Mouse (Mus musculus) neural tube, embryonic 10.5 days (tissue): ENCODE measurements around the gene Mdh2.

Source experiments
- DNase-seq: peaks from one replicate; pipeline ENCODE4 v3.0.0-alpha.2; 2017; ENCODE audit warnings: low spot score; ENCODE audit errors: extremely low spot score

The Mdh2 gene

DNA sequence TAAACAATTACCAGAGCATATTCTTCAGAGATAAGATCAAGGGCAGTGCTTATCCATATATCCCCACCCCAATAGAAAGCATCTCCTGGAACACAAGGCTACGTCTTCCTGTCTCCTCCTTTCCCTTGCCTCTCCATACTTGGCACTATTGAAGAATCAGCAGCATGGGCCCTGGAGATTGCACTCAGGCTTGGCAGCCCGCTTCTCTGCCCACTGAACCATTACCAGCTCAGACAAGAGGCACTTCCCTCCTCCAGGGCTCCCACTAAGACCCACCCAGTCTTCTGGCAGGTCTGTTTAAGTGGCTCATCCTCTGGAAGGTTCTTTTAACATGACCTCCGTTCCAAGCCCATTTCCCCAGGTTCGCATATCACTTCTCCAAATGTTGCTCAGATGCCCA, 1.7 kb upstream of the Mdh2 start:
- no peak for DNase-seq

DNA sequence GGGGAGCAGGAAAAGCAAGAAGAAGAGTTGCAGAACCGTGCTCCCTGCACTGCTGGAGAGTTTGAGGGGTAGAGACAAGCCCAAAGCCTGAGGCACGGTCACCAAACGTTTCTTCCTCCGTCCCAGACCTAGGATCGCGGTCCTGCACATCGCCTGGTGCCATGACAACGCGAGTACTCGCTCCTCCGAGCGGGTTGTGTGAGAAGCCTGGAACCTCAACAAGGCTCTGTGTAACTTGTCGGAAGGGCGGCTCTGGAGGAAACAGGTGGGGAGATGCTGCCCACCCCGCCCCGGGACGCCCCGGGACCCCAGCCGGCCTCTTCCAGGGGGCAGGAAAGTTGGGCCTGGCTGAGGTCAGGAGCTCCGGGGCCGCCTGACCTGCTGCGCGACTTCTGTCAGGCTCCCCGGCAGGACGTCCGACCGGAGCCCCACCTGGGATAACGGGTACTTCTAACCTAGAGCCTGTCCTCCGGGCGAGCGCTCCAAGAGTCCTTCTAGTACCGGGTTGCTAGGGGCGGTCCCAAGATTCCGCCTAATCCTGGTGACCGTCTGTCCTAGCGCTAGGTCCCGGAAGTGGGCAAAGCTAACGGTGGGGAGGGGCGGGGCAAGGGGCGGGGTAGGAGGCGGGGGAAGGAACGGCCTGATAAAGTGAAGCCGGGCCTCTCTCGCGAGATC, 347 bp upstream of the Mdh2 start, which contains the start of gene Styxl1:
Styxl1 (minus strand) TSS at position 590 of the 675 bp plus-strand sequence.
- DNase-seq = no peak

DNA sequence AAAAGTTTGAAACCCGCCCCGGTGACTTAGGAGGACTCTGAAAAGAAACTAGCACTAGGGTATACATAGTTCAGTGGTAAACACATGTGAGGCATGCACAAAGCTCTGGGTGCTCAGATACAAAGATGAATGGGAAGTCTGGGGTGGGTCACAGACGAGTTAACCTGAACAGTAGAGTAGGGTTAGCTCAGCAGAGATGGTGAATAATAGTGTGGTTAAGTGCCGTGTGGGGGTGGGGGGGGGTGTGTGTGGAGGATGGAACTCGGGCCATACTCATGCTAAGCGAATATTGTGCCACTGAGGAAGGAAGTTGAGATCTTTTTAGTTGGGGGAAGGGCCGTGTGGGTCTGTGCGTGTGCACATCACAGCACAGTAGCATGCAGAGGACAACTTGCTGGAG, 2.1 kb downstream of the Mdh2 start:
- DNase-seq = no peak

DNA sequence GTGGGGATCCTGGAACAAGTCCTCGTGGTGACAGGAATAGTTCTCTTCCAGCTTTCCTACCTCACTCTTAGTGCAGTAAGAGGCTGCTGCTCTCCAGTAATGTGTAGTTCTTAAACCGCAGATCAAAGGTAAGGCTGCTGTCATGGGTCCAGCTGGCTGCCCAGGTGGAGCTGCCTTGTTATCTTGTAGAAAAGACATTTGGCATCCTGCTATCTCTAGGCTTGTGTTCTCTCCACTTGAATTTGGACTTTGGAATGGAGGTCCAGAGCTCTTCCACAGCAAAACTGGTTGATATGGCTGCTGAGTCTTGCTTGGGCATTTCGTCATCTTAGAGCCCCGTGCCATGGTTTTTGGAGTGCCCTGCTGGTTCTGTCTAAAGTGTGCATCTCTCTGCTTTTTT, 4.6 kb downstream of the Mdh2 start:
- no peak for DNase-seq

DNA sequence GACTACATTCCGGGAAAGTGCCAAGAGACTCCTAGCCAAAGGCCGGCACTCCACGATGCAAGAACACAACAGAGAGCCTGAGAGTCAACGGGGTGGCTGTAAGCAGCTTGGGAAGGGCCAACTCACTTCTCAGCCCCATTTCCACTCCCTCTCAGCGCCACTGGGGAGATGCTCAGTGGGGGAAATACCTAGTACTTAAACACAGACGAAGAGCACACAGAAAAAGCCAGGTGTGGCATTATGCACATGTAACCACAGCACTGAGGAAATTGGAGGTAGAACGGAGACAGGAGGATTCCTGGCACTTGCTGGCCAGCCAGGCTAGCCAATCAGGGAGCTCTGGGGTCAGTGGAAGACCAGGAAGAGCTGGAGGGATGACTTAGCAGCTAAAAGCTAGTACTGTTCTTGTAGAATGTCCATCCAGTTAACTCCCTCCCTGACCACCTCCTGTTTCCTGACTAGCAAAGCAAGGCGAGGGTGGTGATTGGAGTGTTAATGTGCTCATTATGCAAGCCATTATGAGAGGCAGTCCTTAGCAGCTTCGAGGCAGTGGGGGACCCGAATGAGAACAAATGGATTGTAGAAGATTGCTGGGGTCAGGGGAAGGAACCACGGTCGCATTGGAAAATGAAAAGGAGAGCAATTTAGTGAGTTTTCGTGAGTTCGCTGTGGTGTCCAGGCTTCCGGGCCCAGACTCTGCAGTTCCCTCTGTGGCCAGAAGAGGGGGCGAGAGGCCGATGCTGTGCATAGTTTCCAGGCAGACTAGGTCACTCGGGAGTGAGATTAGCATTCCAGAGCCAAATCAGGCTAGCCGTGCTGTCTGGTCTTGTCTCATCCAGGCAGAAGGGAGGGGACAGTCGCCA, 15.9 kb downstream of the Mdh2 start:
- DNase-seq = peak; percentile 93

DNA sequence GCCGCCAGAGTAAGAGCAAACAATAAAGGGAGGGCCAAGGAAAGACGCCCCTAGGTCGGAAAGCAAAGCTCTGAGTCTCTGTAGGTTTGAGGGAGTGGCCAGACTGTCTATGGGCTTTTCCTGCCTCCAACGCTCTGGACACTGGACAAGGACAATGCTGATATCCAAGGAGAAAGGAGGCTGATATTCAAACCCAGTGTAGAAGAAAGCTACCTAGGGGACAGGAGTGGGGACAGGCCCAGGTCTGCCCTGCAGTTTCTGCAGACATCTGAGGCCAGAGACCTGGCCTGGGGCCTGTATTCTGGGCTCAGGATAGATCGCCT, 16.5 kb downstream of the Mdh2 start:
- no peak for DNase-seq

DNA sequence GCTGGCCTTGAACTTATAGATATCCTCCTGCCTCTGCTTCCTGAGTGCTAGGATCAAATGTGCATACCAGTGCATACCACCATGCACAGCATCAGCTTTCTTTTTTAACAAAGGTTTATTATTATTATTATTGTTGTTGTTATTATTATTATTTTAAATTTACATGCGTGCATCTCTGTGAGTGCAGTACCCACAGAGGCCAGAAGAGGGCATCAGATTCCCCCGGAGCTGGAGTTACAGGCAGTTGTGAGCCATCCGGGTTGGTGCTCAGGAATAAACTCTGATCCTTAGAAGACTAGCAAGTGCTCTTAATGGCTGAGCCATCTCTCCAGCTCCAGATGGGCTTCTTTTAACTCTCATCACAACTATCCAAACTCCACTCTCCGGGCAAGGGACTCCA, 21.5 kb downstream of the Mdh2 start:
- DNase-seq = peak; percentile 38

DNA sequence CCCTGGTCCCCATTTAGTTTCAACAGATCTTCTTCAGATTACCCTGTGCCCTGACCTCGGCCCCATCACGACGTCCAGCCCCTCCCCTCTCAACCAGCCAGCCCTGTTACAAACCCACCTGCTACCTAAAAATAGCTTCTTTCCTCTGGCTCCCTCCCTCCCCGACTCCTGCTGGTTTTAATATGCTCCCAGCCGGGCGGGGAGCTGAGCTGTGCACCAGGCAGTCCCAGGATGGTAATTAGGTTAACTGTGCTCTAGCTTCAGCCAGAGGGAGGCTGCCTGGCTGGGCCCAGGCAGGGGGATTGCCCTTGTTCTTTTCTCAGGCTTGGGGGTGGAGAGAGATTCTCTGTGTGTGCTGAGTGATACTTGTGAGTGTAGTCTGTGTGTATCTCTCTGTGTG, 22.6 kb downstream of the Mdh2 start:
- peak; percentile 29 for DNase-seq

DNA sequence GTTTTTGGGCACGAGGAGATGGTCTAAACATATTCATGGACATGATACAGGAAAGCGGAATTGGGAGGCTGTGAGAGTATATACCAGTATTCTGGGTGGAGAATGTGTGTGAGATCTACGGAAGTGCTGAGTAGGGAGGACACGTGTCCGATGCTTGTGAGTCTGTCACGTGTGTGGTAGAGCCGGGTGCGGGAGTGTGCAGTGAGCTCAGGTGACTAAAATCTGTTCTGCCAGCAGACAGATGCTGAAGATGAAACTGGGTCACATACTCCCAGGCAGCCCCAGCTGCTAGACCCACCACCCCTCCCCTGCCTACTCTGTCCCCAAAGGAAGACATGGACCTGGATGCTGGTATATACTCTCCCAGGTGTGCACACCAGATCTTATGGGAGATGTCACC, 24.4 kb downstream of the Mdh2 start:
- DNase-seq = no peak

DNA sequence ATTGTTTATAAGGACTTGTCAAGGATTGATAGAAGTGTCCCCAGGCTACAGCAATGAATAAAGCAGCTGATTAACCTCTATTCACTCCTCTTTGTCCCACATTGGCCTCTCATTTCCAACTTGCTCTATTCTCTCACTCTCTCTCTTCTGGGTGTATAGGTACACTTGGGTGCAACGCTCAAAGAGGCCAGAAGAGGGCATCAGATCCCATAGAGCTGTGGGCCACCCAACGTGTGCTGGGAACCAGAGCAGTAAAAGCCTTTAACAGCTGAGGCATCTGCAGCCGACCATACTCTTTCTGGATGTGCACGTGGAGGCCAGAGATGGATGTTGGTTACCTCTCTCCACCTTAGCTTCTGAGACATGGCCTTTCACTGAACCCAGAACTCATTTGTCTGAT, 24.9 kb downstream of the Mdh2 start:
- DNase-seq = no peak

DNA sequence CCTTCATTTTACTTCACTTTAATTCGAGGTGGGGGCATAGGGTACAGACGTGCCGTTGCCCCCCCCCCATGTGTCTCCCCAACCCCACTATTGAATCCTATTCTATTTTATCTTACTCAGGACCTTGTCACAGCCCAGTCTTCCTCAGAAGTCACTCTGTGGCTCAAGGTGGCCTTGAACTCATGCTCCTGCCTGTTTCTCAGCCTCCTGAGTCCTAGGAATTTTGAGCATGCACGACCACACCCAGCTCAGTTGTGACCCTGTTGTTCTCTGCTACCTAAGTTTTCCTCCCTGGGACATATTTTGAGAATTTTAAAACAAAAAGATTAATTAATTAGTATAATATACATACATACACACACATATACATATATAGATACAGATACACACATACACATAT, 25.4 kb downstream of the Mdh2 start:
- no peak for DNase-seq

DNA sequence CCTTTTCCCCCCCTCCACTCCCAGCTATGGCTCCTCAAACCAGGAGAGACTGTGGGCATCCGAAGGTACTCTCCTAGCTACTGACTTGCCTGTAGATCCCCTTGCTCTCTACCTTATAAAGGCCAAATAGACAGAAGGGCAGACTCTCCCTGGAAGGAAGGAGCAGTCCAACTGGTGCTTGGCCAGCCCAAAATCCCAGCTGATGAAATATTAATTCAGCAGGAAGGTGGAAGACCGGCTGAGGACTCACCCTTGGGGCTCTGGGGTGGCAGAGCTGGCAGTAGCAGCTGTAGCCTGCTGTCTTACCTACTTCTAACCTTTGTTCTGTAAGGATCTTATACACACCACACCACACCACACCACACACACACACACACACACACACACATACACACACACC, 26.5 kb downstream of the Mdh2 start:
- no peak for DNase-seq

DNA sequence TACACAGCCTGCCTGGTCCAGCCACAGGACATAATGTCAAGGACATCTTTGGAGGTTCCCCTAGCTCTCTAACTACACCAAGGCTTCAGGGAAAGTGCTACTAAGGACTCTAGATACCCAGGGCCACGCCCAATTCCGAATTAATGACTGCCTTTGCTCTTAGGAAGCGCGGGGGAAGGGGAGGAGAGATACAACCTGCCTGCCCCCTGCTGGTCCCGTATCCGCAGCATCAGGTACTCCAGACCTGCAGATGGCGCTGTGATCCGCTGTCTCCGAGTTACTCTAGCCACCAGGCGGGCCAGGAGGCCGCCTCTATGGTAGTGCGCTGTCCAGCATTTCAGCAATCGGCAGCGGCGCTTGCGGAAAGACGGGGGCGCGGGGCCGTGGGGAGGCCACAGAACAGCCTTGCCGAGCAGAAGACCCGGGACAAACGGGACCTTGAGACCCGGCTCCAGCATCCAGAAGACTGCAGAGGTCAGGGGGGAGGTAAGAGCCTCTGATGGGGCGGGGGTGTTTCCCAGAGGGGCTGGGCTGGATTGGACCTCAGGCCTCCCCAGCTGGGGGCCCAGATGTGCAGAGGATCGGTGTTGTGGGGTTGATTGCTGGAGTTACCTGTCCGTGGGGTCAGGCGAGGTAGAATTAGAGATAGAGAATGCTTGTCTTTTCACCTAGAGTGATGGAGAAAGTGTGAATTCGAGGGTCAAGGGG, 28.4 kb downstream of the Mdh2 start, which contains the start of gene Srrm3:
Srrm3 (plus strand) TSS at position 336 of the 708 bp plus-strand sequence.
- peak; percentile 95 for DNase-seq

DNA sequence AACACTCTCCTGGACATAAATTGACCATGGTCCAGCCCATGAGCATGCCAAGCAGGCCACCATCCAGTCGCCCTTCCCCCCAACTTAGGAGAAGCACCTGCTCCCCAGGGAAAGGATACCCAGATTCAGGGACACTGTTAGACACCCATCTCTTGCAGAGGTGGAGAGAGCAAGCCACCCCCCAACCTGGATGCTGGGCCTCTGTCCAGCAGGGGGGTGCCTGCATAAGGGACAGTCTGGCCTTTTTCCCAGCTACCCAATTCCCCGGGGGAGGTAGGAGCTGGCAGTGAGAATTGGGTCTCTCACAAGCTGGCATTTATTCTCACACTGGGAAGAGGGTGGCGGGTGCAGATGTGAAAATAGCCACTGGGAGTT, 29.0 kb downstream of the Mdh2 start:
- DNase-seq = no peak

DNA sequence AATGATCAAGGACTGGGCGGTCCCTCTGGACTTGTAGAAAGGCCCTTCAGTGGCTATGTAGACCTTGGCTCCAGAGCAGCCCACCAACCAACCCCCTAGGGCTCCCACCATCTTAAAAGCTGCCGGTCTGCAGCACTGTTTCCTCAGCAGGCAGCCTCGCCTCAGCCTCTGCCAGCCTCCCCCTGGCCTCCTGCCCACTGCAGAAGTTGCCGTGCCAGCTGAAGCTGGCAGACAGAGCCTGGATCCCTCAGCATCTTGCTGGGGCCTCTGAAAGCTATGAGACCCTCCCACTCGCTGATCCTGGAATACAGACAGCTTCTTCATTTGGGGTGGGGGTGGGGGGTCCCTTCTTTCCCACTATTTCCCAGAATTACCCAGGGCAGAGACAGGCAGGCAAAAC, 34.7 kb downstream of the Mdh2 start:
- no peak for DNase-seq

DNA sequence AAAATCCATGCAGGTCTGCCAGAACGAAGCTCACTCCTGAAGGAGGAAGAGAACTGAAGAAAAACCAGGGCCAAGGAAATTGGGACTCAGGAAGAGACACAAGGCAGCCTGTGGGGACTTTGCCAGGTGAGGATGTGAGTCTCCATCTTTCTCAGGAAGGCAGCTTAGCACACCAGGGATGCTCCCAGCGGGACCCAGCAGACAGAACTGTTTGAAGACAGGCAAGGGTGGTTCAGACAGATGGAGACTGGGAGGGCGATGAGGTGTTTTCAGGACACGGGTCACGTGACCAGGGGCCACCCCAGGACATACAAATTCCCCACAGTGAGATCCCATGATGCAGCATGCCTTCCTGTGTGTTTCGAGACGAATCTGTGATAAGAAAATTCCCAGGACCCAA, 40.2 kb downstream of the Mdh2 start:
- DNase-seq = no peak

DNA sequence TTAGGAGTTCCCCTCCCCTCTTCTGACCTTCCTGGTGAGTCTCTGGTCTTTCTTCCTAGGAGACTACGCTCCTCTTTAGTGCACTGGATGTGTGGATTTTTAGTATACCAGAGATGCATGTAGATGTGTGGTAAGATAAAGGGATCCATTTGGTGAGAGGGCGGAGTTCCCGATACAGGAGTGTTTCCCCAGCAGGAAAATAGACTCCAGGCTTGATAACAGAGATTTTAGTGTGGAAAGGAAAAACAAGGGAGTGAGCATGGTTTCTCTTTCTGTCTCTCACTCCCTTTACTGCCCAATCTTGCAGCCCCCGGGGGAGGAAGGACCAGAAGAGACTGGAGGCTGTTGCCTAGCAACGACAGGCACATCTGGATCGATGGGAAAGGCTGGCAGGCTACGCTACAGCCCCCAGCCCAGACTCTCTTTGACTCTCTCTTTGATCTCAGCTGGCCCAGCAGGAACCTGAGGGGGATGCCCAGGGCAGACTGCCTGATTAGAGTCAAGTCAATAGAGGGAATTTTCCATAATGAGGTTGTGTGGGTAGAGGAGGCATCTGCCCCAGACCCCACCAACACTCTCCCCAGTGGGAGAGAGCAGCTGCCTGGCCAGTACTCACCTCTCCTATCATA, 44.1 kb downstream of the Mdh2 start:
- DNase-seq = peak; percentile 34

DNA sequence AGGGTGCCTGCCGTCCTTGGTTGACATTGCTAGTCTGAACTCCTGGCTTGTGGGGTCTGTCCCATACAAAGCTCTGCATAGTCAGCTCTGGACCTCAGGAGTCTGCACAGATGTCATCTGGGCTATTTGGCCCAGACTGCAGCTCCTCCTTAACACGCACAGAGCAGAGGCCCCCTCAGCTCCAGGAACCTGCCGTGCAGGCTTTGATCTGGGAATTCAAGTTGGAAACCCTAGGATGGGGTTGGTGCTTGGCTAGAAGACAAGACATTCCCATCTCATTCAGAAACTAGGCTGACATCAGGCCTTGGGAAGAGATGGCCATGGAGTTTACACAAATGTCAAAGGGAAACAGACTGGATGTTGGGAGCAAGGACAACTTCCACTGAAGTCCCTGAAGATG, 46.2 kb downstream of the Mdh2 start:
- no peak for DNase-seq

DNA sequence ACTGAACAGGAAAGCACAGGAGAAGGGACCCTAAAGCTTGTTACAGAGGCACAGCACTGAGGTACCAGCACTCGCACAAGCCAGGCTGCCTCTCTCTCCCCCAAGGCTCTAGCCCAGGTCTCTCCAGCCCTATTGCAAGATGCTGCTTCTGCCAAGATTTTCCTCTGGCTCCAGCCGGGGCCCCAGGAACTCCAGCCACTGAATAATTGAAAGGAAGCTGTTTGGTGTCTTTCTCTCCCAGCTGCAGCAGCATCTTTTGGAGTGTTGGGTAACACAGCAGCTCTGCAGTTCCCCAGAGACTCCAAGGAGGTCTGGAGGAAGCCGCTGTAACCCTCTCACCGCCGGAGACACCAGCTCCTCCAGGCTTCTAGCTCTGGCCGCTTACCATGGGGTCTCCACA, 47.9 kb downstream of the Mdh2 start:
- DNase-seq = no peak

DNA sequence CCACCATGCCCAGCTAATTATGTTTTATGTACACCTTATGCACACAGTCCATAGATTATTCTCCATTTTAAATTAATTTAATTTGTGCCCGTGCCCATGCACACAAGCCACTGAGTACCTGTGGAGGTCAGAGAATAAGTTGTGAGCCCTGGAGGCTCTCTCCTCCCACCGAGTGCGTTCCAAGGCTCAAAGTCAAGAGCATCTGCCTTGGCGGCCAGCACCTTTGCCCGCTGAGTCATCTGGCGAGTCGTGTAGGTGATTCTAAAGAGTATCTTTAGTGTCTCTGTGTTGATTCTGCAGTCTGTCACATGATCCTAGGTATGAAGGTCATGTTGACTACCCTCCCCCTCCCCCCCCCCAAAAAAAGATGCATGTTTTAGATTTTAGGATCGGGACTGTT, 51.1 kb downstream of the Mdh2 start:
- no peak for DNase-seq

DNA sequence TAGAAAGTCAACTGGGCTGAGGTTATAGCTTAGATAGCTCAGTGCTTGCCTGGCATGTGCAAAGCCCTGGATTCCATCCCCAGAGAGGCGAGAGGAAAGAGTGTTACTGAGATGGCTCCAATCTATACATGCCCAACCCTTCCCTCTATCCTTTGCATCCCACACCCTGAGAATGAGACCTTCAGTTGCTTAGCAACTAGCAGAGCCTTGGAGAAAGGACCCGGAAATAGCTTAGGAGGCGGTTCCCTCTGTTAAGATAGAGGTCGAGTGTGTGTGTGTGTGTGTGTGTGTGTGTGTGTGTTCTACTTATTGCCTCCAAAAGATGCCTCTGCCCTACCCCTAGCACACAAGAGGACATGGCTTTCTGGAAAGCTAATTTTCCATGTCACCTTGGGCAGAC, 54.4 kb downstream of the Mdh2 start:
- DNase-seq = no peak
